Mouse (Mus musculus) embryonic facial prominence, embryonic 12.5 days (tissue): Measurements from ENCODE around the gene Gm21992. TPM values are rescaled to one million over a fixed set of nuclear protein-coding genes. Genes with fewer than 3 reads are reported as not detected.

Source experiments
- ATAC-seq: fragments of 200-750 bp; cut with Nextera tagmentation; 2 replicates; pipeline ENCODE4 v1.8.0; 2017; ENCODE audit not compliant: insufficient number of reproducible peaks, insufficient read depth, low FRiP score, low TSS enrichment
- H3K27ac ChIP-seq: fragments of 300-500 bp; sonication (generic); 2 replicates; pipeline ENCODE4 v1.5.1; 2016; ENCODE audit warnings: mild to moderate bottlenecking
- H3K27me3 ChIP-seq: fragments of 300-500 bp; sonication (generic); 2 replicates; pipeline ENCODE4 v1.6.1; 2016; ENCODE audit warnings: mild to moderate bottlenecking, moderate library complexity
- H3K36me3 ChIP-seq: fragments of 300-500 bp; sonication (generic); 2 replicates; pipeline ENCODE4 v1.6.1; 2016; ENCODE audit warnings: mild to moderate bottlenecking
- H3K4me1 ChIP-seq: fragments of 300-500 bp; sonication (generic); 2 replicates; pipeline ENCODE4 v1.6.1; 2016
- H3K4me2 ChIP-seq: fragments of 300-500 bp; sonication (generic); replicated peaks from 2 replicates; pipeline ENCODE4 v1.6.1; 2016; ENCODE audit warnings: mild to moderate bottlenecking, moderate library complexity
- H3K4me3 ChIP-seq: fragments of 300-500 bp; sonication (generic); 2 replicates; pipeline ENCODE4 v1.5.1; 2016; ENCODE audit warnings: mild to moderate bottlenecking
- H3K9ac ChIP-seq: fragments of 300-500 bp; sonication (generic); 2 replicates; pipeline ENCODE4 v1.6.1; 2016; ENCODE audit warnings: mild to moderate bottlenecking, moderate library complexity
- H3K9me3 ChIP-seq: fragments of 300-500 bp; sonication (generic); 2 replicates; pipeline ENCODE4 v1.6.1; 2016; ENCODE audit warnings: mild to moderate bottlenecking, moderate library complexity
- WGBS: fragments of 180-500 bp; shearing (Covaris S2); methylation state at CpG from one replicate; pipeline ENCODE4 v1.1.7; 2016; 5-methylcytosine and 5-hydroxymethylcytosine counted together
- polyA plus RNA-seq: library from polyadenylated mRNA; unstranded; fragments of >200 nt; fragmentation: Nextera tagmentation; extraction: Ambion mirVana; gene quantifications from 2 replicates; pipeline ENCODE4 v1.2.1, GENCODE M21; 2016

The Gm21992 gene
- polyA plus RNA-seq, 1 experiment from 2014 or later: 34.2 TPM

GRCm38 (mm10) chr19:4746611-4747010, 64.8 kb downstream of the Gm21992 start:
- Histone ChIP-seq H3K4me1 (0 out of 2 replicates have a peak, but pooled peaks cover 3% of the 10 kb centered on the region), H3K27me3 (no peaks in the 10 kb centered on the region), H3K9me3 (no peaks in the 10 kb centered on the region), H3K9ac (no peak overlapping the region), H3K4me2 (no peak overlapping the region), H3K36me3 (peaks cover 10% of the 10 kb centered on the region; the same call in 1 of the 2 replicates), H3K27ac (no peak overlapping the region), H3K4me3 (no peak overlapping the region)
- 80% methylated on average over 14 of the region's 14 CpGs for WGBS
- no peak for ATAC-seq

GRCm38 (mm10) chr19:4745681-4746080, 65.7 kb downstream of the Gm21992 start:
- peaks cover 7% of the 10 kb centered on the region; the same call in 1 of the 2 replicates for H3K36me3 ChIP-seq
- H3K4me2 ChIP-seq: no peak overlapping the region
- no peak overlapping the region for H3K4me3 ChIP-seq
- WGBS: 94% methylated on average over 10 of the region's 10 CpGs
- H3K27ac ChIP-seq: no peak overlapping the region
- H3K4me1 ChIP-seq: 0 out of 2 replicates have a peak, but pooled peaks cover 3% of the 10 kb centered on the region
- no peak for ATAC-seq
- H3K27me3 ChIP-seq: no peaks in the 10 kb centered on the region
- no peaks in the 10 kb centered on the region for H3K9me3 ChIP-seq
- H3K9ac ChIP-seq: no peak overlapping the region

GRCm38 (mm10) chr19:4745057-4745456, 66.4 kb downstream of the Gm21992 start:
- H3K9me3 ChIP-seq: no peaks in the 10 kb centered on the region
- WGBS: 77% methylated on average over 9 of the region's 9 CpGs
- no peak overlapping the region for H3K27ac ChIP-seq
- H3K4me2 ChIP-seq: no peak overlapping the region
- no peaks in the 10 kb centered on the region for H3K27me3 ChIP-seq
- H3K9ac ChIP-seq: no peak overlapping the region
- H3K4me3 ChIP-seq: no peak overlapping the region
- ATAC-seq: no peak
- H3K36me3 ChIP-seq: peaks cover 7% of the 10 kb centered on the region; the same call in 1 of the 2 replicates
- 0 out of 2 replicates have a peak, but pooled peaks cover 3% of the 10 kb centered on the region for H3K4me1 ChIP-seq

GRCm38 (mm10) chr19:4744026-4744425, 67.4 kb downstream of the Gm21992 start:
- Histone ChIP-seq H3K9me3 (no peaks in the 10 kb centered on the region), H3K9ac (no peak overlapping the region), H3K4me3 (no peak overlapping the region), H3K27me3 (no peaks in the 10 kb centered on the region), H3K36me3 (peaks cover 7% of the 10 kb centered on the region; the same call in 1 of the 2 replicates), H3K27ac (no peak overlapping the region), H3K4me1 (0 out of 2 replicates have a peak, but pooled peaks cover 3% of the 10 kb centered on the region), H3K4me2 (no peak overlapping the region)
- 78% methylated on average over 14 of the region's 14 CpGs for whole genome bisulfite sequencing
- ATAC-seq: no peak

- Histone ChIP-seq H3K9ac (no peak overlapping the region), H3K4me3 (no peak overlapping the region), H3K4me1 (0 out of 2 replicates have a peak, but pooled peaks cover 3% of the 10 kb centered on the region), H3K27ac (no peak overlapping the region), H3K4me2 (no peak overlapping the region), H3K9me3 (no peaks in the 10 kb centered on the region), H3K36me3 (peaks cover 7% of the 10 kb centered on the region; the same call in 1 of the 2 replicates), H3K27me3 (no peaks in the 10 kb centered on the region)
- no peak for ATAC-seq
- 36% methylated on average over 5 of the region's 5 CpGs for WGBS
Observed at GRCm38 (mm10) chr19:4743524-4743923, 67.9 kb downstream of the Gm21992 start.

- no peak for ATAC-seq
- WGBS: 93% methylated on average over 6 of the region's 6 CpGs
- no peaks in the 10 kb centered on the region for H3K9me3 ChIP-seq
- H3K4me1 ChIP-seq: 0 out of 2 replicates have a peak, but pooled peaks cover 3% of the 10 kb centered on the region
- H3K4me2 ChIP-seq: no peak overlapping the region
- peaks cover 13% of the 10 kb centered on the region for H3K36me3 ChIP-seq
- no peak overlapping the region for H3K27ac ChIP-seq
- H3K27me3 ChIP-seq: no peaks in the 10 kb centered on the region
- H3K4me3 ChIP-seq: no peak overlapping the region
- H3K9ac ChIP-seq: no peak overlapping the region
Observed at GRCm38 (mm10) chr19:4742229-4742628, 69.2 kb downstream of the Gm21992 start.

- Histone ChIP-seq H3K4me1 (0 out of 2 replicates have a peak, but pooled peaks cover 3% of the 10 kb centered on the region), H3K9ac (no peak overlapping the region), H3K36me3 (peaks cover 13% of the 10 kb centered on the region), H3K4me2 (no peak overlapping the region), H3K27ac (no peak overlapping the region), H3K4me3 (no peak overlapping the region), H3K9me3 (no peaks in the 10 kb centered on the region), H3K27me3 (no peaks in the 10 kb centered on the region)
- no peak for ATAC-seq
- WGBS: 81% methylated on average over 10 of the region's 10 CpGs
Observed at GRCm38 (mm10) chr19:4741482-4741881, 69.9 kb downstream of the Gm21992 start.

GRCm38 (mm10) chr19:4739762-4740161, 71.7 kb downstream of the Gm21992 start:
- WGBS: 92% methylated on average over 5 of the region's 5 CpGs
- ATAC-seq: no peak
- H3K4me2 ChIP-seq: no peak overlapping the region
- H3K36me3 ChIP-seq: peaks cover 9% of the 10 kb centered on the region
- H3K9me3 ChIP-seq: no peaks in the 10 kb centered on the region
- H3K27ac ChIP-seq: no peak overlapping the region
- H3K9ac ChIP-seq: no peak overlapping the region
- no peaks in the 10 kb centered on the region for H3K27me3 ChIP-seq
- H3K4me3 ChIP-seq: no peak overlapping the region
- no peaks in the 10 kb centered on the region for H3K4me1 ChIP-seq

GRCm38 (mm10) chr19:4739053-4739452, 72.4 kb downstream of the Gm21992 start:
- no peaks in the 10 kb centered on the region for H3K9me3 ChIP-seq
- 92% methylated on average over 11 of the region's 11 CpGs for WGBS
- no peak overlapping the region for H3K4me2 ChIP-seq
- H3K9ac ChIP-seq: no peak overlapping the region
- peaks cover 9% of the 10 kb centered on the region for H3K36me3 ChIP-seq
- no peak overlapping the region for H3K27ac ChIP-seq
- H3K4me1 ChIP-seq: no peaks in the 10 kb centered on the region
- no peaks in the 10 kb centered on the region for H3K27me3 ChIP-seq
- no peak overlapping the region for H3K4me3 ChIP-seq
- ATAC-seq: no peak

GRCm38 (mm10) chr19:4737866-4738265, 73.5 kb downstream of the Gm21992 start:
- ATAC-seq: no peak
- no peak overlapping the region for H3K27ac ChIP-seq
- no peak overlapping the region for H3K4me3 ChIP-seq
- H3K27me3 ChIP-seq: no peaks in the 10 kb centered on the region
- WGBS: 87% methylated on average over 13 of the region's 13 CpGs
- peaks cover 6% of the 10 kb centered on the region for H3K36me3 ChIP-seq
- no peak overlapping the region for H3K4me2 ChIP-seq
- H3K9me3 ChIP-seq: no peaks in the 10 kb centered on the region
- H3K4me1 ChIP-seq: no peaks in the 10 kb centered on the region
- no peak overlapping the region for H3K9ac ChIP-seq

GRCm38 (mm10) chr19:4733052-4733451, 78.4 kb downstream of the Gm21992 start:
- 79% methylated on average over 3 of the region's 3 CpGs for whole genome bisulfite sequencing
- ATAC-seq: no peak
- Histone ChIP-seq H3K27ac (no peak overlapping the region), H3K4me3 (no peak overlapping the region), H3K27me3 (no peaks in the 10 kb centered on the region), H3K9ac (no peak overlapping the region), H3K9me3 (no peaks in the 10 kb centered on the region), H3K36me3 (peaks cover 2% of the 10 kb centered on the region), H3K4me2 (no peak overlapping the region), H3K4me1 (no peaks in the 10 kb centered on the region)

GRCm38 (mm10) chr19:4729186-4729585, 82.2 kb downstream of the Gm21992 start:
- H3K4me3 ChIP-seq: no peak overlapping the region
- no peaks in the 10 kb centered on the region for H3K36me3 ChIP-seq
- WGBS: 80% methylated on average over 9 of the region's 9 CpGs
- no peaks in the 10 kb centered on the region for H3K4me1 ChIP-seq
- no peaks in the 10 kb centered on the region for H3K27me3 ChIP-seq
- no peaks in the 10 kb centered on the region for H3K9me3 ChIP-seq
- no peak for ATAC-seq
- H3K9ac ChIP-seq: no peak overlapping the region
- H3K4me2 ChIP-seq: no peak overlapping the region
- H3K27ac ChIP-seq: no peak overlapping the region
